Mouse (Mus musculus): ENCODE measurements around the gene Ooep. TPM values are rescaled to one million over a fixed set of nuclear protein-coding genes. Genes with fewer than 3 reads are reported as not detected.

Ooep gene
- not detected in 2 replicates for polyA plus RNA-seq (2012; ENCODE audit: insufficient read depth, insufficient read length, missing spikeins)

DNA sequence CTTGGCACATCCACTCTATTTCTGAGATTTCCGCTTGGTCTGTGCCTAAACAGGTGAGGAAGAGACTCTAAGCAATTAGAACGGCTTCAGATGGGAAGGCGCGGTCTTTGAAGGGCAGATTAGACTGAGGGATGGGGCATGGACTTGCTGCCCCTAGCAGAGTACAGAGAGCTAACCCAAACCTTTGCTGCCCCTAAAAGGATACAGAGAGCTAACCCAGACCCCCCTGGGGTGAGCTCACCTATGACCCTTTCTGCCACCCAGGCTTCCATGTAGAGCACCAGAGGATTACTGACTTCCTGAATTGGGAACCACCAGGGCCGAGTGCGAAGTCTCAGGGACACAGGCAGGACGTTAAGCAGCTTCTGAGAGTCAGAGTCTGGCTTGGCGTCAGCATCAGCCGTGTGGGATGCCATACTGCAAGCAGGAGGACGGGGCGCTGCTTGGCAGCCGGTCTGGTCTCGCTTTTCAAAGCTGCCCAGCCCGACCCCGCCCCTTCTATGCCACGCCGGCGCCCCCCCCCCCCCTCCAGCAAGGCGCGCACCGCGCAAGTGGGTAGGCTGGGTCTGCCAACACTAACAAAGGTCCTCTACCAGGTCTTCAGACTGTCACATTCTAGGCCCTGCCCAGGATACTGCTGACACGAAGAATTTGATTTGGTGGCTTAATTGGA, at the start of gene Ooep:
Gene Ooep (minus strand): TSS at position 613 of the 673 bp plus-strand sequence.
- Histone ChIP-seq H3K4me1 (ENCODE audit: control insufficient read depth, insufficient read depth, low read length) (no peaks in the 10 kb centered on the region; the same call in 1 of the 2 replicates), H3K27ac (ENCODE audit: insufficient read depth, low read depth, low read length) (no peak within 1 kb of the TSS), H3K4me3 (ENCODE audit: insufficient read depth, low read length) (peak within 1 kb of the TSS; percentile 19; the same call in 1 of the 2 replicates)
- TF ChIP-seq POLR2A (IDR thresholded peaks at IDR 0.05; ENCODE audit: borderline replicate concordance, low read depth, low read length) (no peak), CTCF (IDR thresholded peaks at IDR 0.05; ENCODE audit: low read depth, low read length) (no peak)

DNA sequence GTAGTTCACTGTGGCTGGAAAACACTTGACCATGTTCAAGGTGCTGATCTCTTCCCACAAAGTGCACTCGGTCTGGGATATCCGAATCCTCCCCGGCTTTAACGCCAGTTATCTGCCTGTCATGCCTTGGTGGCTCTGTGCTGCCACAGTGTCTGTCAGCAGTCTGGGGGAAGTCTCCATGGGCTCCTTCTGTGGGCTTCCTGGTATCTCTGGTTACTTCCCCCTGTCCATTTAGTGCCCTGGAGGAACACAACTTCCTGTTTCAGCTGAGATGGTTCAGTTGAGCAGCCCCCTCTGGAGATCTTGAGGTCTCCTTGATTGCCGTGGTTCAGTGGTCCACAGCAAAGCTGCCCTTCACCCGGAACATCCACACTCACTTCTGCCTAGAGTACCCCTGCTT, 49.7 kb upstream of the Ooep start:
- Histone ChIP-seq H3K4me1 (ENCODE audit: control insufficient read depth, insufficient read depth, low read length) (peaks cover 12% of the 10 kb centered on the region), H3K4me3 (ENCODE audit: insufficient read depth, low read length) (no peak overlapping the region), H3K27ac (ENCODE audit: insufficient read depth, low read depth, low read length) (peak overlapping the region; percentile 58)
- TF ChIP-seq CTCF (IDR thresholded peaks at IDR 0.05; ENCODE audit: low read depth, low read length), result no peak
- TF ChIP-seq POLR2A (IDR thresholded peaks at IDR 0.05; ENCODE audit: borderline replicate concordance, low read depth, low read length), result no peak; the same call in 1 of the 2 replicates

DNA sequence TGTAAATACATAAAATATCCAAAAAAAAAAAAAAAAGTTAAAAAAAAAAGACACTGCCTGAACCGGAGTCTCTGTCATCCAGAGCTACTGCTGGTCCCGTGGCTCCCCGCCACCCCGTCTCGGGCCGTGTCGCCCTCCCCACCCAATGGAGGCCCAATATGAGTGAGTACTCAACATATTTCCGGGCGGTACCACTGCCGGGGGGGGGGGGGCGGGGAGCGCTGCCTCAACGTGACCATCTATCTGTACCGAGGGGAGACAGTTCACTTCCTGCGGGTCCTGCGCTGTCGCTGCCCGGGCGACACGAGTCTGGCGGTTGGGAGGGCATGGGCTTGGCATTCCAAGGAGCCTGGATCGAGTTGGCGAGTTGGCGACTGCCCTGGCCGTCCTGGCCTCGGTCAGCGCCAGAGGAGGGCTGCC, 48.8 kb upstream of the Ooep start:
- no peak overlapping the region for H3K4me3 ChIP-seq (ENCODE audit: insufficient read depth, low read length)
- peaks cover 12% of the 10 kb centered on the region for H3K4me1 ChIP-seq (ENCODE audit: control insufficient read depth, insufficient read depth, low read length)
- TF ChIP-seq POLR2A (IDR thresholded peaks at IDR 0.05; ENCODE audit: borderline replicate concordance, low read depth, low read length) (no peak), CTCF (IDR thresholded peaks at IDR 0.05; ENCODE audit: low read depth, low read length) (no peak)
- H3K27ac ChIP-seq (ENCODE audit: insufficient read depth, low read depth, low read length), result no peak overlapping the region

DNA sequence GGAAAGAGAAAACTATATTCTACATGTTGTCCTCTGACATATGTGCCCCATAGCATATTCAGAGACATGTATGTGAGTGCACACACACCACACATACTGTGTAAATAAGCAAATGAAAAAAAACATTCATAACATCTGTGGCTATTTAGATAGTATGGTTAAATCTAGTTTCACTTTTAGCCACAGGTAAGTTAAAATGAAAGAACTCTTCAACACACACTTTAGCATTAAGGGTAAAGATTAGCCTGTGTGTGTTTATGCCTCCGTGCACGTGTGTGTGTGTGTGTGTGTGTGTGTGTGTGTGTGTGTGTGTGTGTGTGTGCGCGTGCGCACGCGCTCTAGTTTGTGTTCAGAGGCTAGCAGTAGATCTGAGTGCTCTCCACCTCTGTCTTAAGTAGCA, 23.1 kb upstream of the Ooep start:
- TF ChIP-seq CTCF (IDR thresholded peaks at IDR 0.05; ENCODE audit: low read depth, low read length), result no peak
- no peak for TF ChIP-seq POLR2A (IDR thresholded peaks at IDR 0.05; ENCODE audit: borderline replicate concordance, low read depth, low read length)
- no peak overlapping the region for H3K4me3 ChIP-seq (ENCODE audit: insufficient read depth, low read length)
- no peak overlapping the region for H3K27ac ChIP-seq (ENCODE audit: insufficient read depth, low read depth, low read length)
- no peaks in the 10 kb centered on the region for H3K4me1 ChIP-seq (ENCODE audit: control insufficient read depth, insufficient read depth, low read length)

DNA sequence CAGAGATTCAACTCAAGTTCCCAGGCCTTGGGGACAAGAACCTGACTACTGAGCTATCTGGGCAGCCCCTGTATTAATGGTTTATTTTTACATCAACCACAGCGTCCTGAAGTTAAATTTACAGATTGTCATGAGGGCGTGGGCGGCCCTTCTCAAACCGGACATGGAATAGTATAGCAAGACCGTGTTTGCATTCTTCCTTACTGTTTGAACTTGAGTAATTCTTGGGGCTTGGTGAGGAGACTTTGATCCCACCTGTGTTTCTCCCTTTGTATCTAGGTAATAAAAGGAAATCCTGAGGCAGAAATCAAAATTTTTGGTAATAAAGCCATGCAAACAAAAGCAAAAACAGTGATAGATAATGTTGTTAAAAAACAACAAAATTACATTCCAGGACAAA, 22.0 kb upstream of the Ooep start:
- TF ChIP-seq CTCF (IDR thresholded peaks at IDR 0.05; ENCODE audit: low read depth, low read length) (no peak), POLR2A (IDR thresholded peaks at IDR 0.05; ENCODE audit: borderline replicate concordance, low read depth, low read length) (no peak)
- Histone ChIP-seq H3K27ac (ENCODE audit: insufficient read depth, low read depth, low read length) (no peak overlapping the region), H3K4me1 (ENCODE audit: control insufficient read depth, insufficient read depth, low read length) (no peaks in the 10 kb centered on the region), H3K4me3 (ENCODE audit: insufficient read depth, low read length) (no peak overlapping the region)

DNA sequence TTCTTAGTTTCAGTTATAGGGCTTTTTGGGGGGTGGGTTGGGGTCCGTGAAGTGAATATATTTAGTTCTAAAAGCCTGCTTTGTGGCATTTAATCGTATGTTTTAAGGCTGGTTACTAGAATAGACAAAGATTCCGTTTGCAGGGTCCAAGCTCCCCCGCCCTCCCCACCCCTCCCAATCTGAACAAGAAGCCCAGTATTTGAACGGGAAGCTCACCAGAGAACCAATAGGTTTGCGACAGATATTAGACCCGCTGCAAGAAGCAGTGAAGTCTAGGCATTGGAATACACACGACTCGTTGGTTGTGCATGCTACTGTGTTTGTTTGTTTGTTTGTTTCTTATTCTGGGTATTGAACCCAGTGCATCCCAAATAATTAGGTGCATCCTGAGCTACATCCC, 18.0 kb upstream of the Ooep start:
- H3K4me1 ChIP-seq (ENCODE audit: control insufficient read depth, insufficient read depth, low read length), result no peaks in the 10 kb centered on the region
- no peak overlapping the region for H3K27ac ChIP-seq (ENCODE audit: insufficient read depth, low read depth, low read length)
- no peak overlapping the region for H3K4me3 ChIP-seq (ENCODE audit: insufficient read depth, low read length)
- TF ChIP-seq CTCF (IDR thresholded peaks at IDR 0.05; ENCODE audit: low read depth, low read length) (no peak), POLR2A (IDR thresholded peaks at IDR 0.05; ENCODE audit: borderline replicate concordance, low read depth, low read length) (no peak)

DNA sequence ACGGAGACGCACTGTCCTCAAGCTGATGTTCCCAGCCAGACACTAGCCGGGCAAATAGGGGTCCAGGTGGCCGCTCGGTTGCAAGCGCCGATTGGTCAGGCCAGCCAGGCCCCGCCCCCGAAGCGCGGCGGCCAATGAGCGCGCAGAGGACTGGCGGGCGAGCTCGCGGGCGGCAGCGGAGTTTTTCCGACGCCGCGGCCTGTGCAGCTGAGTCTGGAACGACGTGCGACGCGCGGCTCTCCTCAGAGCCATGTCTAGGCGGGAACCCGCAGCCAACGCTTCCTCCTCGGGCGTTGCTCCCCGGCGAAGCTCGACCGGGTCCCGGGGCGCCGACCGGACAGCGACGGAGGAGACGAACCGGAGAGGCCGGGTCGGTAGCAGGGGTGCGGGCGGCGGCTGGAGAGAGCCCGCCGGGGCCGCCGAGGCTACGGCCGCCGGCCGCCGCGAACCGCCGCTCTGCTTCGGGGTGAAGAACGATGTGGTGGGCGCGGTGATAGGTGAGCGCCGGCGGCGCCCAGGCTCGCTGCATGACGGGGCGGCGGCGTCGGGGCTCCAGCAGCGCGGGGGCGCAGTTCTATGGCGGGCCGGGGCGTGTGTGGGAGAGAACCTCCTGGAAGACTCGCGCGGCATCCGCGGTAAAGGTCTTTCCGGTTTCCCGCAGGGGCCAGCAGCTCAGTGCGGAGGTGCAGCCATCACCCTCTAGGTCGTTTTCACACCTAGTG, 17.3 kb upstream of the Ooep start, which contains the start of gene Ddx43:
Gene Ddx43 (plus strand): TSS at position 148 of the 722 bp plus-strand sequence.
- no peak within 1 kb of the TSS for H3K27ac ChIP-seq (ENCODE audit: insufficient read depth, low read depth, low read length)
- no peaks in the 10 kb centered on the region for H3K4me1 ChIP-seq (ENCODE audit: control insufficient read depth, insufficient read depth, low read length)
- peak within 1 kb of the TSS; percentile 34 for H3K4me3 ChIP-seq (ENCODE audit: insufficient read depth, low read length)
- TF ChIP-seq CTCF (IDR thresholded peaks at IDR 0.05; ENCODE audit: low read depth, low read length) (no peak), POLR2A (IDR thresholded peaks at IDR 0.05; ENCODE audit: borderline replicate concordance, low read depth, low read length) (no peak)

DNA sequence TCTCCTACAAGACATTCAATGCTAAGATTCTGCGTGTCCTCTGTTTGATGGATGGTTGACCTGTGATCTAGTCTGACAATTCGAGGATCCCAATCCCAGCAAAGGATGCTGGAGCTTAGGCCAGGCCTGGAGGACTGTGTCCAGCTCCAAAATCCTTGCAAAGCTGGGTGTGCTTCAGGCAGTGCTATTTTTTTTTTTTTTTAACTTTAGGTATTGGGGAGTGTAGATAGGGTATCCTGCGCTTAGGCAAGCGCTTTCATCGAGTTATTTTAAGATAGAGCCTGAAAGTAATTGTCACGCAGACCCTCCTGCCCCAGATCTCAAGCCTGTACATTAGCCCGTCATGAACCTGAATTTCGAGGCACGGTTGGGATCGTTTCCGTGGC, 16.7 kb upstream of the Ooep start:
- TF ChIP-seq POLR2A (IDR thresholded peaks at IDR 0.05; ENCODE audit: borderline replicate concordance, low read depth, low read length) (no peak), CTCF (IDR thresholded peaks at IDR 0.05; ENCODE audit: low read depth, low read length) (no peak)
- no peaks in the 10 kb centered on the region for H3K4me1 ChIP-seq (ENCODE audit: control insufficient read depth, insufficient read depth, low read length)
- 0 out of 2 replicates have a peak overlapping the region, but pooled peaks have one; percentile 34 for H3K4me3 ChIP-seq (ENCODE audit: insufficient read depth, low read length)
- no peak overlapping the region for H3K27ac ChIP-seq (ENCODE audit: insufficient read depth, low read depth, low read length)

DNA sequence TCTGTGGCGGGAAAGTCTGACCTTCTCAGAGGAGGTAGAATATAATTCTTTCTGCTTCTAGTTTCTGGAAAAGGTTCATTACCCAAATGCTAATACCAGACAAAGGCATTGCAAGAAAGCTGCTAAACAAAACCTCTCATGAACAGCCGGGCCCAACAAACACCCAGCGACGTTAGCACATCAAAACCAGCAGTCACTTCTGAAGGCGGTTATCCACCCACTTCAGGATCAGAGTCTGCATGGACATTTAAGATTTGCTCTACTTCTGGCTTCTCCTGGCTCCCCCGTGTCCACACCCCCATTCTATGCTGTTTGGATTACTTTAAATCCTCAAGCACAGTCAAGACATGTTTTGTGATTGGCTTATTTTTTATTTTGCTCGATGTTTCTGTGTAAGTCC, 16.1 kb upstream of the Ooep start:
- Histone ChIP-seq H3K4me3 (ENCODE audit: insufficient read depth, low read length) (no peak overlapping the region), H3K4me1 (ENCODE audit: control insufficient read depth, insufficient read depth, low read length) (no peaks in the 10 kb centered on the region), H3K27ac (ENCODE audit: insufficient read depth, low read depth, low read length) (no peak overlapping the region)
- TF ChIP-seq CTCF (IDR thresholded peaks at IDR 0.05; ENCODE audit: low read depth, low read length), result no peak
- TF ChIP-seq POLR2A (IDR thresholded peaks at IDR 0.05; ENCODE audit: borderline replicate concordance, low read depth, low read length), result no peak

DNA sequence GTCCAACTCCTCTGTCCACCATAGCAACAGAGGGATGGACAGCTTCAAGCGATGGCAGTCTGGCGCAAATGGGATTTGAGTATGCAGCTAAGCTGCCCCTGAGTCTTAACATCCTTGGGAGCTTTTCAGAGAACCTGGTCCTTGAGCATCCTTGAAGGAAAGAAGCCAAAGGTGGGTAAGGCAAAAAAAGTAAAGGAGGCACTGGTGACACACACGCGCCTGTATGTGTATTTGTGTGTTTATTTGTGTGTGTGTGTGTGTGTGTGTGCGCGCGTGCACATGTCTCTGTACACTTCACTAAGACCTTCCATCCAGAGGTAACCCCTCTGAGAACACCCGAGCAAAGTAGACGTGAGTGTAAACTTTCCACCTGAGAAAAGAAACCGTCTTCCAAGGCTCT, 15.2 kb upstream of the Ooep start:
- no peaks in the 10 kb centered on the region for H3K4me1 ChIP-seq (ENCODE audit: control insufficient read depth, insufficient read depth, low read length)
- no peak overlapping the region for H3K4me3 ChIP-seq (ENCODE audit: insufficient read depth, low read length)
- TF ChIP-seq POLR2A (IDR thresholded peaks at IDR 0.05; ENCODE audit: borderline replicate concordance, low read depth, low read length) (no peak), CTCF (IDR thresholded peaks at IDR 0.05; ENCODE audit: low read depth, low read length) (no peak)
- H3K27ac ChIP-seq (ENCODE audit: insufficient read depth, low read depth, low read length), result no peak overlapping the region
